Mouse (Mus musculus) limb, embryonic 13.5 days (tissue): Measurements from ENCODE around the gene Ldlrad3. TPM values are rescaled to one million over a fixed set of nuclear protein-coding genes. Genes with fewer than 3 reads are reported as not detected.

Experiments
- ATAC-seq: fragments of 200-750 bp; cut with Nextera tagmentation; 2 replicates; pipeline ENCODE4 v1.8.0; 2017; ENCODE audit warnings: low read depth, moderate number of reproducible peaks, moderate TSS enrichment; ENCODE audit not compliant: low FRiP score
- H3K27ac ChIP-seq: fragments of 300-500 bp; sonication (generic); 2 replicates; pipeline ENCODE4 v1.5.1; 2015; ENCODE audit warnings: inconsistent platforms, mild to moderate bottlenecking, moderate library complexity
- H3K27me3 ChIP-seq: fragments of 300-500 bp; sonication (generic); 2 replicates; pipeline ENCODE4 v1.6.1; 2015; ENCODE audit warnings: mild to moderate bottlenecking, inconsistent platforms
- H3K36me3 ChIP-seq: fragments of 300-500 bp; sonication (generic); 2 replicates; pipeline ENCODE4 v1.6.1; 2015; ENCODE audit warnings: inconsistent platforms, mild to moderate bottlenecking, moderate library complexity
- H3K4me1 ChIP-seq: fragments of 300-500 bp; sonication (generic); 2 replicates; pipeline ENCODE4 v1.6.1; 2015; ENCODE audit warnings: inconsistent platforms
- H3K4me2 ChIP-seq: fragments of 300-500 bp; sonication (generic); replicated peaks from 2 replicates; pipeline ENCODE4 v1.6.1; 2015; ENCODE audit warnings: inconsistent platforms, mild to moderate bottlenecking, moderate library complexity
- H3K4me3 ChIP-seq: fragments of 300-500 bp; sonication (generic); 2 replicates; pipeline ENCODE4 v1.5.1; 2015; ENCODE audit warnings: moderate library complexity, mild to moderate bottlenecking, inconsistent platforms
- H3K9ac ChIP-seq: fragments of 300-500 bp; sonication (generic); 2 replicates; pipeline ENCODE4 v1.6.1; 2015; ENCODE audit warnings: mild to moderate bottlenecking, inconsistent platforms
- H3K9me3 ChIP-seq: fragments of 300-500 bp; sonication (generic); 2 replicates; pipeline ENCODE4 v1.6.1; 2016; ENCODE audit warnings: inconsistent platforms
- WGBS: fragments of 180-500 bp; shearing (Covaris S2); methylation state at CpG from one replicate; pipeline ENCODE4 v1.1.7; 2015; 5-methylcytosine and 5-hydroxymethylcytosine counted together
- polyA plus RNA-seq: library from polyadenylated mRNA; unstranded; fragments of >200 nt; fragmentation: Nextera tagmentation; extraction: Ambion mirVana; gene quantifications from 2 replicates; pipeline ENCODE4 v1.2.1, GENCODE M21; 2015

Gene Ldlrad3
- polyA plus RNA-seq, 1 experiment from 2014 or later = 71.9 TPM

- peaks cover 5% of the 10 kb centered on the region for H3K4me1 ChIP-seq
- peak overlapping the region; percentile 13; the same call in 1 of the 2 replicates for H3K4me3 ChIP-seq
- peak overlapping the region; percentile 55 for H3K4me2 ChIP-seq
- no peaks in the 10 kb centered on the region for H3K27me3 ChIP-seq
- 24% methylated on average over 21 of the region's 21 CpGs for WGBS
- H3K9me3 ChIP-seq = no peaks in the 10 kb centered on the region
- peaks cover 18% of the 10 kb centered on the region for H3K36me3 ChIP-seq
- H3K27ac ChIP-seq = no peak overlapping the region
- peak overlapping the region; percentile 40; the same call in 1 of the 2 replicates for H3K9ac ChIP-seq
- peak; percentile 71 for ATAC-seq
These were observed 280.4 kb downstream of the Ldlrad3 start for GRCm38 (mm10) chr2:101905534-101906378.

GRCm38 (mm10) chr2:101902196-101902595 lies 284.0 kb downstream of the Ldlrad3 start:
- H3K4me2 ChIP-seq = no peak overlapping the region
- H3K27me3 ChIP-seq = no peaks in the 10 kb centered on the region
- H3K9me3 ChIP-seq = no peaks in the 10 kb centered on the region
- H3K36me3 ChIP-seq = peaks cover 28% of the 10 kb centered on the region
- no peak overlapping the region for H3K4me3 ChIP-seq
- ATAC-seq = no peak
- H3K9ac ChIP-seq = no peak overlapping the region
- H3K27ac ChIP-seq = no peak overlapping the region
- WGBS = 67% methylated on average over 4 of the region's 4 CpGs
- H3K4me1 ChIP-seq = peaks cover 5% of the 10 kb centered on the region

Other genes with a start within 250 kb of the Ldlrad3 start
- 34.5 and 36.5 TPM in 2 replicates for gene Trim44, start 221.4 kb upstream of the Ldlrad3 start, polyA plus RNA-seq